Mouse (Mus musculus) 3134 (cell line): Measurements from ENCODE around the gene Gemin6.
"Not testable (repeated sequence)": the region's sequence is repeated elsewhere in the genome, so short reads cannot be mapped to it uniquely, and the experiment has no call there.

ENCODE experiments used
- DNase-seq: peaks from one replicate; pipeline ENCODE4 v3.0.0-alpha.2; 2011; ENCODE audit warnings: low spot score; ENCODE audit not compliant: insufficient read length; ENCODE audit errors: extremely low read depth

The Gemin6 gene

DNA sequence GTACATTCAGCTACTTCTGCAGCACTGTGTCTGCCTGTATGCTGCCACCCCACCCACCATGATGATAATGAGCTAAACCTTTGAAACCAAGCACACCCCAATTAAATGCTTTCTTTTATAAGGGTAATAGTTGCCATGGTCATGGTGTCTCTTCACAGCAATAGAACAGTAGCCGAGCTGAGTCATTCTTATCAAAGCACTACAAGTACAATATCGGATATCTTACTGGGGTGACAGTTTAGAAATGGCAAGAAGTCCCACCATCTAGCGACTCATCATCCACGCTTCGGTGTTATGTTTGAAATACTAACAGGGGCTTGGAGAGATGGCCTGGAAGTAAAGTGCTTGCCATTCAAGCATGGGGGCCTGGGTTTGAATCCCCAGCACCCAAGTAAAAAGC, 9.6 kb downstream of the Gemin6 start:
- no peak for DNase-seq

DNA sequence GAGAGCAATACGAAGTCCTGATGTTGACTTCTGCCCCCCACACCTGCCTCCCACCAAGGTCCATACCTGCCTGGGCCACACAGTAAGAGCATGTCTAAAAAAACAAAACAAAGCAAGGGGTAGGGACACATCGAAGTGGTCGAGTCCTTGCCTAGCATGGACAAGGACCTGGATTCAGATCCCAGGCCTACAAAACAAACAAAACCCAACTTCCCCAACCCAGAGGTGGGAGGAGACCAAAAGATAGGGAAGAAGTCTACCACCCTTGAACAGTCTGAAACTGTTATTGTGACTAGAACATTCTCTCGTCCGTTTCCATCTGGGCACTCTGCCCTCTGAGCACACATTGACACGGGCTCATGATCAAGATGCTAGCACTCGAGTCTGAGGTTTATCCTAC, 10.1 kb downstream of the Gemin6 start:
- DNase-seq: no peak

DNA sequence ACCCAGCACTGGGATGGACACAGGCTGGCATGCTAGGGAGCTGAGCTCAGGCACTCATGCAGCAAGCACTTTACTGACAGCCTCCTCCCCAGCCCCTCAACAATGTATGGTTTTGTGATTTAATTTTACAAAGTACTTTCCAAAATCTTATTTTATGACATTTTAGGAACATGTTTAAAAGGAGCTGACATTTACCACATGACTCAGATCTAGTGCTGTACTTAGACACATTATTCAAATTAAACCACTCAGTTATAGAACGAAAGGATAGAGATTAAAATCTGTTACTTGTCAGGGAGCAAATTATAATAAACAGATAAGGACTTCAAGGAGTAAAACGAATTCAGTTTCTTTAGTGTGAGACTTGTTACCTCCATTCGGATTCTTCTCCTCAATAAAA, 11.2 kb downstream of the Gemin6 start:
- no peak for DNase-seq

DNA sequence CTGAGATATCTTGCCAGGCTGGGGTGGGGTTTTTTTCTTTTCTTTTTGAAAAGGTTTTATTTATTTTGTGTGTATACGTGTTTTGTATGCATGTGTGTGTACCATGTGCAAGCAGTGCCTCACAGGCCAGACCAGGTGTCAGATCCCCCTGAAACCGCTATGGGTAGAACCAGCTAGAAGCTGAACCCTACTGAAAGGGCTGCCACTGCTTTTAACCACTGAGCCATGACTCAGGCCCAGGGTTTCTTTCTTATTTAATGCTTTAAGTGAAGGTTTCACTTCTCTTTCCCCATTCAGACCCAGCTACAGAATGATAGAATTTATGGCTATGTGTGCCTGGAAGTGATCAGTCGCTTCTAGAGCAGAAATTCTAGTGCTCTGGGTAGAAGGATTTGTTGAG, 12.6 kb downstream of the Gemin6 start:
- DNase-seq: no peak

DNA sequence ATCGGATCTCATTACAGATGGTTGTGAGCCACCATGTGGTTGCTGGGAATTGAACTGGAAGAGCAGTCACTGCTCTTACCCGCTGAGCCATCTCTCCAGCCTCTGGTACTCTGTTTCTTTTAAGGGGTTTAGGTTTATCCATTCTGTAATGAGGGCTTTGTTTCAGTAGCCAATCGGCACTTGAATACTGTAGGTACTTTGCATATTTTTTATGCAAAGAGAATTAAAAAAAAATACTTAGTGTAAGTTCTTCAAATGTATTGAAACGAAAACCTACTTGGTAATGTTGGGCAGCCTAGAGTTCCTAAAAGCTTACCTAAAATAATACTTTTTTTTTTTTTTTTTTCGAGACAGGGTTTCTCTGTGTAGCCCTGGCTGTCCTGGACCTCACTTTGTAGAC, 13.2 kb downstream of the Gemin6 start:
- no peak for DNase-seq

DNA sequence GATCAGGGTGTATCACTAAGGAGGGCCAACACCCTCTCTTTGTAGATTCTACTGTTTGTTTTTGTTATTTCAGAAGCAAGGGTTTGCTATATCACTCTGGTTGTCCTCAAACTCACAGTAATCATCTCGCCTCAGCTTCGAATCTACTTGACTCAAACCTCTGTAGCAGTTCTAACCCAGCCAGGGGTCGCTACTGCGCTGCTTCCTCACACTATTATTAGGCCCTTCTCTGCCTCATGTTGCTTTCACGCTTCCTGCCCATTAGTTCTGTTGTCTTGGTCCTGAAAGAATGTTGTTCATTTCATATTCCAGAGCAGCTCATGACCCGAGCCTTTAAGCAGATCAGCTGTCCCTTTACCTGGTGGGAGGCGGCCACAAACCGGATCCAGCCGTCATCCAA, 17.4 kb downstream of the Gemin6 start:
- DNase-seq: no peak

DNA sequence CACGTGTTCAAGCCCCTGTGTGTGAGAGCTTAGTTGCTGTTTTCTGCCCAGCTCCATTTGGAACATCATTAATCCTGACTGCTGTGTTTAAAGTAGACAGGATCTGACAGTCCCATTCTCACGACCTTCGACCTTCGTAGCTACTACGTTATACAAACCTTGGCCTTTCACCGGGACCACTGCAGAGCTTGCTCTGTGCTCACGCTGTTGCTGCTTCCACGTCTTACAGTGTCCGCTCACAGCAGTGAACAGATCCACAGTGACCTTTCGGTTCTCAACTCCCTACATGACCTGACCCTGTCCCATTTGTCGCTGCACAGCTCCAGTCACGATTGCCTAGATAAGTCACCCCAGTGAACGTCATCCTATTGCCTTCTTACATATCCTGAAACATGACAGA, 18.9 kb downstream of the Gemin6 start:
- no peak for DNase-seq

DNA sequence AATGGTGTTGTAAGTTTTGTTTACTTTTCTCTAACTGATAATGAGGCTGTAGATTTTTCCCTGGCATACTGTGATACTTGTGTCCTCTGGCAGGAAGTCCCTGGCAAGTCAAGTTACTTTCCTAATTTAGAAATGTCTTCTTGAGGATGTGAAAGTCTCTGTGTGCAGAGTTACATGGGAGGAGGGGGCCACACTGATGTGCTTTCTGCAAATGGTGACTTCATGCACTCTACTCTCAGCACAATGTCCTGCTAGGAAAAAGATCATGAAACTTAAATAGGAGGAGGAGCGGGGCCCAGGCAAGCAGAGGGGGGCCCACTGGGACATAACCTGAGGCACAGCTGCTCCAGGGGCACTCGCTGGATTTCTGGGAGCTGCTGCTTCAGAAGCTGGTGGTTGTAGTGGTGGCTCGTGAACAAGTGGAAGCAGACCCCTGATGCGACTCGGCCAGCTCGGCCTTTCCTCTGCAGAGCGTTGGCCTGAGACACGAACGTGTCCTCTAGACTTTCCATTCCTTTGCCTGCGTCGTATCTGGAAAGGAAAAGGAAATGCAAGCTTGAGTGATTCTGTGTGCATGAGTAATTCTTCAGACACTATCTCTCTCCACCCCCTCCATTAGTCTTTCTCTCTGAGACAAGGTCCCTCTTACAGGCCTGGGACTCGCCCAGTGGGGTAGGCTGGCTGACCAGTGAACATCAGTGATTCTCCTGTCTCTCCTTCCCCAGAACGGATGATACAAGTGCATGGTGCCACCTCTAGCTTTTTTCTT, 28.7 kb downstream of the Gemin6 start:
- no peak for DNase-seq

DNA sequence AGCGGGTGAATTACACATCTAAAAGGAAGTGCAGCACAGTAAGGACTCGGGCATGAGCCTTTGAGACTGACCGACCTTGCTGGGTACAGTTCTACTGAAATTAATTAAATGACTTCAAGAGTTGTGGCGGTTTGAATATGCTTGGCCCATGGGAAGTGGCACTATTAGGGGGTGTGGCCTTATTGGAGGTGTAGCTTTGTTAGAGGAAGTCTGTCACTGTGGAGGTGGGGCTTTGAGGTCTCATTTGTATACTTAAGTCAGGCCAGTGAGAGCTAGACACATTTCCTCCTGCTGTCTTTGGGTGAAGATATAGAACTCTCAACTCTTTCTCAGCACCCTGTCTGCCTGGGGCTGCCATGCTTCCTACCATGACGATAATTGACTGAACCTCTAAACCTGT, 30.2 kb downstream of the Gemin6 start:
- no peak for DNase-seq

DNA sequence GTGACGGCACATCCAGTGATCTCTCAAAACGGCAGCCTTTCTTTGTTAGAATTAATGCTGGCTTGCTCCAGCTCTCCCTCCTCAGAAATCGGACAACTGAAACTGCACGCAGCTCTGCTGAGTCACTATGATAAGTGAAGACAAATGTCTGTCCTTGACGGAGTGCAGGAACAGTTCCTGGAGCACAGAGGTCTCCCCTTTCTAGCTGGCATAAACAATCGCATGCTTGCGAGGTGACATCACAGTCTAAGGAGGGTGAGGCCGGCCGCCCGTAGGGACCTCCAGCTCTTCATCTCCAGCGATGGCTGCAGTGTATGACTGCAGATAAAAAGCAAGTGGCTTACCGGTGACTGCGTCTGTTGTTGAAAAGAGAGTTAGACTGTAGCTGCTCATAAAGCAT, 31.0 kb downstream of the Gemin6 start:
- DNase-seq: peak; percentile 68

DNA sequence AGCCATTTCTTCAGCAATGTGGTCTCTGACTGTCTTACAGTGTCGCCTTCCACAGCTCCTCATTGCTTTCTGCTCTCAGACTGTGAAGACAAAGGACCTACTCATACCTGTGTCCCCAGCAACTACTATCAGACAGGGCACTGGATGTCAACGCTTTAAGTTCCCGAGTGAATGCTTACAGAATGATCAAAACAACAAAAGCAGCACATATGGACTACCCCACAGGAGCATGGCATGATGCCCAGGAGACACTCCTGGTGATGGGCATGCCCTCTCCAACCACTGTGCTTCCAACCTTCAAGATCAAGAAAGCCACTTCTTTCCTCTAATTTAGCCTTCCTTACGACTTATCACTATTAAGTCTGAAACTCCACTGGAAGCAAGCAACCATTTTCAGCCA, 42.8 kb downstream of the Gemin6 start:
- DNase-seq: no peak

DNA sequence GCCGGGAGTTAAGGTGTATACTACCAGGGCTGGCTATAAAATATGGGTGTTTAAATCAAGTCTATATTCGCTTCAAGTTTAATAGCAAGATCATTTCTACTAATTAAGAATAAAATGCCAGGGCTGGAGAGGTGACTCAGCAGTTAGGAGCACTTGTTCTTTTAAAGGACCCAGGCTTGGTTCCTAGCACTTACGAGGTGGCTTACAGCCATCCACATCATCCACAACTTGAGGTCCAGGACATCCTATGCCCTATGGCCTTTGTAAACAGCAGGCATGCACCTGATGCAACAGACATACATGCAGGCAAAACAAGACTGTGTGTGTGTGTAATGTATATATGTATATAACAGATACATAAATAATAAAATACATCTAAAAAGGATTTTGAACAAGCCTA, 43.9 kb downstream of the Gemin6 start:
- no peak for DNase-seq

DNA sequence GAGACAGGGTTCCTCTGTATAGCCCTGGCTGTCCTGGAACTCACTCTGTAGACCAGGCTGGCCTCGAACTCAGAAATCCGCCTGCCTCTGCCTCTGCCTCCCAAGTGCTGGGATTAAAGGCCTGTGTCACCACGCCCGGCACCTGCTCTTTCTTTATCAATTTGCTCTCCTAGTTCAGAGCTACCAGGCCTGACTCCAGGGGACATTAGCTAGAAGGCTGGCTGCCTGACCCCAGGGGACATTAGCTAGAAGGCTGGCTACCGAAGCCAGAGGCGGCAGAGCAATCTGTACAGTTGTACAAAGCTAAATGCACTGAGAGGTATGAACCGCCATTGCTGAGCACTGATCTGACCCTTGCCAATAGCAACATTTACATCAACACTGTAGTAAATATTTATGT, 46.4 kb downstream of the Gemin6 start:
- DNase-seq: not testable (repeated sequence)
